Mouse (Mus musculus): ENCODE data around the gene Elmsan1. TPM values are rescaled to one million over a fixed set of nuclear protein-coding genes. Genes with fewer than 3 reads are reported as not detected.

Elmsan1 gene
- total and polyA plus RNA-seq, 3 experiments = 21.4 to 140 (median 66.7) TPM

DNA sequence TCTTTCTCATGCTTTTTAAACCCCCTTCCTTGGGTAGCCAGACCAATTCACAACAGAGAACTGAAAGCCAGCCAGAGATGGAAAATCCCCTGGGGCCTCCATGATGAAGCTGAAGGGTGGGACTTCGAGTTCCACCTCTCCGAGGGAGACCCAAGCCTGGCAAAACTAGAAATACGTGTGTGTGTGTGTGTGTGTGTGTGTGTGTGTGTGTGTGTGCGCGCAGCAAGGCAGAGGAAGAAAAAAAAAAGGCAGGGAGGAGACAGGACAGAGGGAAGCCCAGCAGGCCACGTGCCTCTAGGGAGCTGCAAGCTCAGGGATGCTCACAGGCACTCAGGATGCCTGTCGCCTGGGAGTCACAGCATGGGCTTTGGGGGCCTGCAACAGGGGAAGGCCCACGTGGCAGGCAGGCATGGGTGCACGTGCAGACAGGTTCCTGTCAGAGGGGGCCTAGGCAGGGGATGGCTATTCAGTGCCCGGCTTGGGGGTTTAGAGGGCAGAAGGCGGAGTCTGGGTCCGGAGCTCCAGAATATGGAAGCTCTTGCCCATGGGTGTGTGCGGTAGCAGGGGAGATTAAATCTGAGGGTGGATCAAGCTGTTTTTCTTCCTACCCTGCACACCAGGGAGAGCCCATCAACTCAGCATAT lies 42.4 kb downstream of the Elmsan1 start:
- Histone ChIP-seq H3K9me3 (replicated peaks) (no peaks in the 10 kb centered on the region), H3K27me3 (ENCODE audit: insufficient read depth, low read length) (no peaks in the 10 kb centered on the region), H3K36me3 (replicated peaks) (peaks cover 85% of the 10 kb centered on the region), H3K4me3 (ENCODE audit: low read depth, low read length) (peak overlapping the region; percentile 70), H3K4me1 (ENCODE audit: insufficient read depth, low read depth, low read length) (peaks cover 98% of the 10 kb centered on the region)
- no peak for TF ChIP-seq GATA1 (IDR thresholded peaks at IDR 0.05; ENCODE audit: borderline replicate concordance, low read length)
- TF ChIP-seq POLR2AphosphoS5 (IDR thresholded peaks at IDR 0.05; ENCODE audit: insufficient replicate concordance, low read depth, low read length) = no peak
- TF ChIP-seq GATA2 (IDR thresholded peaks at IDR 0.05; ENCODE audit: borderline replicate concordance, low read depth, low read length) = no peak
- no peak for TF ChIP-seq TAL1 (conservative IDR thresholded peaks at IDR 0.05; ENCODE audit: low read depth, low read length)
- TF ChIP-seq CTCF (IDR thresholded peaks at IDR 0.05; ENCODE audit: low read depth, low read length) = no peak
- DNase-seq (ENCODE audit: low spot score) = no peak
- no peak; the same call in 1 of the 2 replicates for ATAC-seq (ENCODE audit: extremely low read depth, insufficient number of reproducible peaks, low FRiP score, poor library complexity, severe bottlenecking)

DNA sequence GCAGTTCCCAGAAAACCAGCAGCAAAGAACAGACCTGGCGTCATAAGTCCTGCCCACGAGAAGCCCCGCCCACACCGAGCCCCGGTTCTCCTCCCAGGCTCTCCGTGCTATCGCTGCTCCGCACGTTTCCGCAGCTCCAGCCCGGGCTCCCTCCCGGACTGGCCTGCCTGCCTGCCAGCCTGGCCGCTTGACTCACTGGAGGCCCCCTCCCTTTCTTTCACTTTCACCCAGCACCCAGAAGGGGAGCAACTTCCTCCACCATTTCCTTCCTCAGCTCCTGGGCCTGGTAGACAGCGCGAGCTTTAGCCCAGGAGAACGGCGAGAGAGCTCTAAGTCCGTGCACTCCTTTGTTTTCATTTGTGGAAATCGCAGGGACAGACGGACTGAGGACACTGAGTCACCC lies 43.0 kb downstream of the Elmsan1 start:
- TF ChIP-seq TAL1 (conservative IDR thresholded peaks at IDR 0.05; ENCODE audit: low read depth, low read length) (peak; percentile 74; the same call in 1 of the 2 replicates), CTCF (IDR thresholded peaks at IDR 0.05; ENCODE audit: low read depth, low read length) (no peak), GATA1 (IDR thresholded peaks at IDR 0.05; ENCODE audit: borderline replicate concordance, low read length) (no peak), GATA2 (IDR thresholded peaks at IDR 0.05; ENCODE audit: borderline replicate concordance, low read depth, low read length) (no peak)
- Histone ChIP-seq H3K27me3 (ENCODE audit: insufficient read depth, low read length) (no peaks in the 10 kb centered on the region), H3K4me3 (ENCODE audit: low read depth, low read length) (peak overlapping the region; percentile 70), H3K36me3 (replicated peaks) (peaks cover 85% of the 10 kb centered on the region), H3K4me1 (ENCODE audit: insufficient read depth, low read depth, low read length) (peaks cover 97% of the 10 kb centered on the region), H3K9me3 (replicated peaks) (no peaks in the 10 kb centered on the region)
- DNase-seq (ENCODE audit: low spot score) (peak; percentile 97), ATAC-seq (ENCODE audit: extremely low read depth, insufficient number of reproducible peaks, low FRiP score, poor library complexity, severe bottlenecking) (peak; percentile 72)

DNA sequence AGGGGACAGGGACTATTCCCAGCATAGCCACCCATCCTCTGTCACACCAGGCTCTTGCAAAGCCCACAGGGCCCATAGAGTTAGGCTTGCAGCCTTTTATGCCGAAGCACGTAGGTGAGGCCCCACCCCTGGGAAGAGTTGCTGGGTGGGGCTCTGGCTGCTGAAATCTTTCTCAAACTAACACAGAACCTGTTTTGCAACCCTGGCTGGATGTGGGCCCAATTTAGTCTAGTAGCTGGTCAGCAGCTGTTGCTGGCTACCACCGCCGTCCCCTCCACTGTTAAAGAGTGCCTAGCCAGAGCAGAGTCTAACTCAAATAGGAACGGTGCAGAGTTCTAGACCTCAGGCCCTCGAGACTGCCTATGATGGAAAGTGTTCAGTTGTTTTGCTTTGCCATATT lies 43.8 kb downstream of the Elmsan1 start:
- Histone ChIP-seq H3K36me3 (replicated peaks) (peaks cover 85% of the 10 kb centered on the region), H3K27me3 (ENCODE audit: insufficient read depth, low read length) (no peaks in the 10 kb centered on the region), H3K4me1 (ENCODE audit: insufficient read depth, low read depth, low read length) (peaks cover 96% of the 10 kb centered on the region), H3K4me3 (ENCODE audit: low read depth, low read length) (peak overlapping the region; percentile 65; the same call in 1 of the 2 replicates), H3K9me3 (replicated peaks) (no peaks in the 10 kb centered on the region)
- TF ChIP-seq GATA1 (IDR thresholded peaks at IDR 0.05; ENCODE audit: borderline replicate concordance, low read length) (no peak), GATA2 (IDR thresholded peaks at IDR 0.05; ENCODE audit: borderline replicate concordance, low read depth, low read length) (no peak), TAL1 (conservative IDR thresholded peaks at IDR 0.05; ENCODE audit: low read depth, low read length) (no peak), POLR2AphosphoS5 (IDR thresholded peaks at IDR 0.05; ENCODE audit: insufficient replicate concordance, low read depth, low read length) (no peak), CTCF (IDR thresholded peaks at IDR 0.05; ENCODE audit: low read depth, low read length) (no peak)
- no peak for ATAC-seq (ENCODE audit: extremely low read depth, insufficient number of reproducible peaks, low FRiP score, poor library complexity, severe bottlenecking)
- DNase-seq (ENCODE audit: low spot score) = no peak

DNA sequence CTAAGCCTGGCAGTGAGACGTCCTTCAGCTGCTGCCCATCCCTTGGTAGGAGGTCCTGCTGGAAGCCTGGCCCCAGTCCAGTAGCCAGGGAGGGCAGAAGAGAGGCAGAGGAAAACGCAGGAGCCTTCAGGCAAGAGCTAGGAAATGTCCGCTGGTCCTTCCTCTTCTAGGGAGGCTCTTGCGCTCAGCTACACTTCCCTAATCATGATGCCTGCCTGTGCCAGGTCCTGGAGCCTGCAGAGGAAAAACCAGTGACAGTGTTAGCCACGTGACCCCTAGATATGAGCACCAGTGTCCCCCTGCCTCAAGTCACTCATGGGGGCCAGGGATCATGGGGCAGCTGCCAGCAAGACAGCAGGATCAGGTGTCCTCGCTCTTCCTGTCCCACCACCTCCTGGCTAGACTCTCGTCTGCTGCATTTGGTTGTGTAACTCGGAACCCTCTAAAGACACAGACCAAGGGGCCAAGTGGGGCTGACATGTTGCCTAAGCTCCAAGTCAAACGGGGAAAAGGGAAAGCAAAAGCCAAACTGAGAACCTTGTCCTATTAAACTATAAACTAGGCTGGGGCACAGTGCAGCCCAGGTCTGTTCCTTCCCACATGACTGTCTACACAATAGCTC lies 44.4 kb downstream of the Elmsan1 start:
- H3K9me3 ChIP-seq (replicated peaks) = no peaks in the 10 kb centered on the region
- TF ChIP-seq TAL1 (conservative IDR thresholded peaks at IDR 0.05; ENCODE audit: low read depth, low read length) (no peak), POLR2AphosphoS5 (IDR thresholded peaks at IDR 0.05; ENCODE audit: insufficient replicate concordance, low read depth, low read length) (no peak), GATA2 (IDR thresholded peaks at IDR 0.05; ENCODE audit: borderline replicate concordance, low read depth, low read length) (no peak), GATA1 (IDR thresholded peaks at IDR 0.05; ENCODE audit: borderline replicate concordance, low read length) (no peak), CTCF (IDR thresholded peaks at IDR 0.05; ENCODE audit: low read depth, low read length) (no peak)
- H3K4me3 ChIP-seq (ENCODE audit: low read depth, low read length) = peak overlapping the region; percentile 65; the same call in 1 of the 2 replicates
- ATAC-seq (ENCODE audit: extremely low read depth, insufficient number of reproducible peaks, low FRiP score, poor library complexity, severe bottlenecking) = no peak
- peaks cover 90% of the 10 kb centered on the region for H3K4me1 ChIP-seq (ENCODE audit: insufficient read depth, low read depth, low read length)
- no peak for DNase-seq (ENCODE audit: low spot score)
- H3K36me3 ChIP-seq (replicated peaks) = peaks cover 88% of the 10 kb centered on the region
- H3K27me3 ChIP-seq (ENCODE audit: insufficient read depth, low read length) = no peaks in the 10 kb centered on the region

DNA sequence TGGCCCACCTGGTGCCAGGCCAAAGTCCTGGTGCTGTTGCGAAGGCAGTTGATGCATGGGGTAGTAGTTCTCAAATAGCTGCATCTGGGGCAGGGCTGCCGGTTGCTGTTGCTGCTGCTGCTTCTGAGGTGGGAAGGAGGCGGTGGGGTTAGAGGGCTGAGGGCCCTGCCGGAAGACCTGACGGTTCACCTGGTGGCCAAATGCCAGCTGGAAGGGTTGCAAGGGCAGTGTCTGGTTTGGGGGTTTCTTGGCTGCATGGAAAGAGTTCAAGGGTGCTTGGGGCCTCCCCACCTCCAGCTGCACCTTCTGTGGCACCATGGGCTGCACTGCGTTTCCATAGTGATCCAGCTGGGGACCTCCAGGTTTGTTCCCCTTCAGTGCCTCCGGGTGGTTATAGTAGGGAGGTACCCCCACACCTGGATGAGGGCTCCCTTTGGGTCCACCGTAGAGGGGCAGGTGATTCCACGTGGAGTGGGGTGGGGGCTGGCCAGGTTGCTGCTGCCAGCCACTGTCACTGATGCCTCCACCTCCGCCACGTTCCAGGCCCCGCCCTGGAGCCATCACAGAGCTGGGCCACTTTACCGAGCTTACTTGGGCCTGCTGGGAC lies 45.3 kb downstream of the Elmsan1 start:
- DNase-seq (ENCODE audit: low spot score) = no peak
- TF ChIP-seq GATA1 (IDR thresholded peaks at IDR 0.05; ENCODE audit: borderline replicate concordance, low read length) (no peak), POLR2AphosphoS5 (IDR thresholded peaks at IDR 0.05; ENCODE audit: insufficient replicate concordance, low read depth, low read length) (no peak), GATA2 (IDR thresholded peaks at IDR 0.05; ENCODE audit: borderline replicate concordance, low read depth, low read length) (no peak), CTCF (IDR thresholded peaks at IDR 0.05; ENCODE audit: low read depth, low read length) (no peak), TAL1 (conservative IDR thresholded peaks at IDR 0.05; ENCODE audit: low read depth, low read length) (no peak)
- Histone ChIP-seq H3K9me3 (replicated peaks) (no peaks in the 10 kb centered on the region), H3K4me1 (ENCODE audit: insufficient read depth, low read depth, low read length) (peaks cover 84% of the 10 kb centered on the region), H3K36me3 (replicated peaks) (peaks cover 87% of the 10 kb centered on the region), H3K4me3 (ENCODE audit: low read depth, low read length) (peak overlapping the region; percentile 65; the same call in 1 of the 2 replicates), H3K27me3 (ENCODE audit: insufficient read depth, low read length) (no peaks in the 10 kb centered on the region)
- ATAC-seq (ENCODE audit: extremely low read depth, insufficient number of reproducible peaks, low FRiP score, poor library complexity, severe bottlenecking) = no peak

DNA sequence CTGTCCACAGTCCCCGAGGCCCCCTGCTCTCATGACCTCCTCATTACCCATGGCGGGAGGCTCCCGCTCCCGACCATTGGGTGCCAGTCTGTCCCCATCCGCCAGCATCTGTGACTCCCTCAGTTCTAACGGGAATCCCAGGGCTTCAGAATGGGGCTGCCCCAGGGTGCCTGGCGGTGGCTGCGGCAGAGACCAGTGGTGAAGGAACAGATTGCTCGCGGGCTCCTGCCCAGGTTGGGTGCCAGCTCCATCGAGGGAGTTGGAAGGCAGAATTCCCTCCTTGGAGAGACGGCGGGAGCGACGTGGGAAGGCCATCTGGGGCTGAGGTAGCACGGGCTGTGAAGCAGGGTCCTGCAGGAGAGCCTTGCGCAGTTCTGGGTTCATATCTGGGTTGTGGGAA lies 45.8 kb downstream of the Elmsan1 start:
- Histone ChIP-seq H3K36me3 (replicated peaks) (peaks cover 85% of the 10 kb centered on the region), H3K4me1 (ENCODE audit: insufficient read depth, low read depth, low read length) (peaks cover 81% of the 10 kb centered on the region), H3K27me3 (ENCODE audit: insufficient read depth, low read length) (no peaks in the 10 kb centered on the region), H3K9me3 (replicated peaks) (no peaks in the 10 kb centered on the region), H3K4me3 (ENCODE audit: low read depth, low read length) (peak overlapping the region; percentile 65; the same call in 1 of the 2 replicates)
- TF ChIP-seq TAL1 (conservative IDR thresholded peaks at IDR 0.05; ENCODE audit: low read depth, low read length) (no peak), GATA2 (IDR thresholded peaks at IDR 0.05; ENCODE audit: borderline replicate concordance, low read depth, low read length) (no peak), CTCF (IDR thresholded peaks at IDR 0.05; ENCODE audit: low read depth, low read length) (no peak), POLR2AphosphoS5 (IDR thresholded peaks at IDR 0.05; ENCODE audit: insufficient replicate concordance, low read depth, low read length) (no peak), GATA1 (IDR thresholded peaks at IDR 0.05; ENCODE audit: borderline replicate concordance, low read length) (no peak)
- ATAC-seq (ENCODE audit: extremely low read depth, insufficient number of reproducible peaks, low FRiP score, poor library complexity, severe bottlenecking) (no peak), DNase-seq (ENCODE audit: low spot score) (no peak)
